Mouse (Mus musculus): Measurements from ENCODE around the gene Epc2.

Epc2 gene

GRCm38 (mm10) chr2:49471641-49472355, 20.5 kb downstream of the Epc2 start:
- no peak for DNase-seq (ENCODE audit: low spot score in 2 of 2)

GRCm38 (mm10) chr2:49472443-49472842, 21.2 kb downstream of the Epc2 start:
- DNase-seq (ENCODE audit: low spot score in 2 of 2), result no peak

GRCm38 (mm10) chr2:49482146-49482545, 30.9 kb downstream of the Epc2 start:
- no peak for DNase-seq (ENCODE audit: low spot score in 2 of 2)

DNA sequence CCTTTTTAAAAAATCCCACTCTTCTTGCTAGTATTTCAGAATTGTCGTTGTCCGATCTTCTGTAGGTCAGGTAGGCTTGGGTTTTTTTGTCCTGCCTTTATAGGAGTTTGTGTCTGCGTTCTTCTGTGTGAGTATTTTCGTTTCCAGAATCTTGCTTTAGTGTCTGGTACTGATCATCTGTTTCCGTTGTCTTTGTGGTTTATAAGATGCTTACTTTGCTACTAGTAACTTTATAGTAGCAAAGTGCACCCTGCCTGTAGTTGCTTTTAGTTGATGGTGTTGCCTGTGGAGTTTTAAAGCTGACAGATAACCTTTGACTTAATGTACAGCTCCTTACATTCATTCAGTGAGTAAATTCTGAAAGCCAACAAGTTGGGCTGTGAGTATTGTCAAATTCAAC, 32.1 kb downstream of the Epc2 start:
- DNase-seq (ENCODE audit: low spot score in 2 of 2), result no peak

GRCm38 (mm10) chr2:49501435-49501834, 50.1 kb downstream of the Epc2 start:
- no peak for DNase-seq (ENCODE audit: low spot score in 2 of 2)

DNA sequence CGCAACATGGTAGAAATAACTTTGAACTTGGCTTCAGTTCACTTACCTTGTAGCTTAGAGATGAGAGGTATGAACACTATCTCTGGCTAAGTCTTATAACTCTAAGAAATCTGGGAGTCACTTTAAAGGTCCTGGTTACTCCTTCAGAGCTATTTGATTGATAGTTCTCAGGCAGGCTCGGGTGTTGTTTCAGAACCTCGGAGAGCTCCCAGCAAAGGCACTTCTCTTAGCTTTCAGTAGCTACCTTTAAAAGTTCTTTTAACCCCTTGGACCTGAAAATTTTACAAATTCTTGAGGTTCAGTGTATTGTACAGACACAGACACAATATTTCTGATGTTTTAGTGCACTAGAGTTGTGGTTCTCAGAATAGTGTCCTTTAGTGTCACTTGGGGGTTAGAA, 52.3 kb downstream of the Epc2 start:
- peak in 1 of 2 experiments; percentile 55 for DNase-seq (ENCODE audit: low spot score in 2 of 2)

- peak in 1 of 2 experiments; percentile 16 for DNase-seq (ENCODE audit: low spot score in 2 of 2)
Observed at GRCm38 (mm10) chr2:49505151-49505550, 53.9 kb downstream of the Epc2 start.

DNA sequence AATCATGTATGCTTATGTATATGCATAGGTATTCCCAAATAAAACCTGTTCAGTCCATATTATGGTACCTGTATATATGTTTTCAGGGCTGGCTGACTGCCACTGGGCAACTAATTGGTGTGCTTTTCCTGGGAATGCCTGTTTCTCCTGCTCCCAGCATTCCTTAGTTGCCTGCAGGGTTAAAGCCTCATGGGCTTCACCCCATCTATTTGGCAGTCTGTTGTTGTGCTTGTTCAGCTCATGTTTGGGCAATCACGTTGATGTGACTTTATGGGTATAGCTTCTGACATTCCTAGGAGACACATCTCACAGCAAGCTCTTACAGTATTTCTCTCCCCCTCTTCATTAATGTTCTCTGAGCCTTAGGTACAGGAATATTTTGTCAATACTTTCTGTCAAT, 59.5 kb downstream of the Epc2 start:
- DNase-seq (ENCODE audit: low spot score in 2 of 2), result no peak

- DNase-seq (ENCODE audit: low spot score in 2 of 2), result no peak
Observed at GRCm38 (mm10) chr2:49516011-49516410, 64.7 kb downstream of the Epc2 start.

GRCm38 (mm10) chr2:49520409-49520808, 69.1 kb downstream of the Epc2 start:
- DNase-seq (ENCODE audit: low spot score in 2 of 2), result no peak

DNA sequence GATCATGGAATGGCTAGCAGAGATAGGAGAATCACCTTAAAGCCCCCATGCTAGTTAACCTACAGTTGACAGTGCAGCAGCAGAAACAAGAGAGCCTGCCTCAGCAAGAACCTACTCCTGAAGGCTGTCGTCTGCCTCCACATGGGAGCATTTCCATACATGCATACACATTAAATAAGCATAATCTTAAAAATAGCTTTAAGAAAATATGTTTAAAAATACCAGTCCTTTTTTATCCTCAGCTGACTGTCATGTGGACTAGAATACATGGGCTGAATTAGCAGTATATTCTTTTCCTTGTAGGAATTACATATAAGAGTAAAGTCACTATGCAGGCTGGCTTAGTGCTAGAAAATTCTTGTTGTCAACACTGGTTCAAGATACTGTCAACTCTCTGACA, 69.7 kb downstream of the Epc2 start:
- DNase-seq (ENCODE audit: low spot score in 2 of 2), result no peak

- no peak for DNase-seq (ENCODE audit: low spot score in 2 of 2)
Observed at GRCm38 (mm10) chr2:49521564-49521963, 70.3 kb downstream of the Epc2 start.

DNA sequence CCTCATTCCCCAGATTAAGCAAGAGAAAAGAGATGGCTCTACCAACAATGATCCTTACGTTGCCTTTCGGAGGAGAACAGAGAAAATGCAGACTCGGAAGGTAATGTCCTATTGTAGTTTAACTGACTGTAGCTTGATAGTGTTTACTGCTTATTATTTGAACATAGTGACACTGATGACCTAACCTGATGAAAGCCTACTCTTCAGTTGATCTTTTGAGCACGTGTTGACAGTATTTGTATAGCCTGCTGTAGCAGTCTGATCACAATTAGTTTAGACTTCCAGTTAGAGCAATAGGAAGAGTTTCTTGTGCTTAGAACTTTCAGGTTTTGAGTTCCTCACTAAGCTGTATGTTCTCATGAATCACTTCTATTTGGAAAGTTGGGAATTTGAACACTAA, 71.3 kb downstream of the Epc2 start:
- no peak for DNase-seq (ENCODE audit: low spot score in 2 of 2)

GRCm38 (mm10) chr2:49537147-49537546, 85.9 kb downstream of the Epc2 start:
- no peak for DNase-seq (ENCODE audit: low spot score in 2 of 2)

- DNase-seq (ENCODE audit: low spot score in 2 of 2), result no peak
Observed at GRCm38 (mm10) chr2:49538056-49538455, 86.8 kb downstream of the Epc2 start.

DNA sequence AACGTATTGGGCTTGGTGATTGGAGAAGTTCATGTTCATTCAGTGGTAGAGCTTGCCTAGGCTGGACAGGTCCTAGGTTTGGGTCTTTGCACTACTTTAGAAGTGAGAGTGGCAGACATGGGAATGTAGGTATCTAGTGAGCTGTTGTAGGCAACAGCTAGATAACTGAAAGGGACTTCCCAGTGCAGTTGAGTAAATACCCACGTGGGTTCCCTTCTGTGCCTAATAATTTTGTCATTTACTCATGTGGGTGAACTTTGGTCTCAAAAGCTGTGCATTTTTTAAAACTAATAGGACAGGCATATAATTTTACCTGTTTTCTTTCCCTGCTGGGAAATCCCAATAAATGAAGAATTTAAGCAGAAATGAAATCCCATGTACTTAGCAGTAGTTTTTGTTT, 88.5 kb downstream of the Epc2 start:
- DNase-seq (ENCODE audit: low spot score in 2 of 2), result no peak

- no peak for DNase-seq (ENCODE audit: low spot score in 2 of 2)
Observed at GRCm38 (mm10) chr2:49547813-49548212, 96.5 kb downstream of the Epc2 start.

DNA sequence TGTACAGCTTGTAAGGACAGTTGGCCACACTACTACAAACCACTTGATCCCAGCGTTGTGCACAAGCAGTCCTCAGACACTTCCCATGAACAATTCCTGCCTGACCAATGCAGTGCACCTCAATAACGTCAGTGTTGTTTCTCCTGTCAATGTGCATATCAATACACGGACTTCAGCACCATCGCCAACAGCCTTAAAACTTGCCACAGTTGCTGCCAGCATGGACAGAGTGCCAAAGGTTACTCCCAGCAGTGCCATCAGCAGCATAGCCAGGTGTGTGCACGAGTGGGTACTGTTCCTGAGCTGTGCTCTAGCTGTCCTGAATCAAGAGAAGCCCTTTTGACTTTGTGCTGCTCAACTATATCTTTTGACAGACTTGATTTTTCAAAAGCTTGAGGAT, 97.2 kb downstream of the Epc2 start:
- DNase-seq (ENCODE audit: low spot score in 2 of 2), result no peak

- DNase-seq (ENCODE audit: low spot score in 2 of 2), result no peak
Observed at GRCm38 (mm10) chr2:49553096-49553495, 101.8 kb downstream of the Epc2 start.

GRCm38 (mm10) chr2:49557339-49557738, 106.1 kb downstream of the Epc2 start:
- DNase-seq (ENCODE audit: low spot score in 2 of 2), result no peak

DNA sequence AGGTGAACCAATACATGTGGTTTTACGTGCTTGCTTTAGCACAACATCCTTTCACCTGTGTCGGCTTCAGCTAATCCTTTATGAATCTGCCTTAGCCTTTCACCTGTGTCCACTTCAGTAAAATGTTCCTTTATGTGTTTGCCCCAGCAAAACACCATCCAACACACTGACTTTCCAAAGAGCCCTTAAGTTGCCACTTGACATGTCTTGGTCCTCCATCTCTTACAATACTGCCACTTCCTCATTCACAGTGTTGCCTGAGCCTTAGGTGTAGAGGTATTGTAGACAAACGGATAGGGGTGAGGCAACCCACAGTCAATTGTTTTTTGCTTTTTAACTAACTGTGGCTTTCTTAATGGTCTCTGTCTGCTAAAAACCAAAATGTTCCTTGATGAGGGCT, 107.1 kb downstream of the Epc2 start:
- DNase-seq (ENCODE audit: low spot score in 2 of 2), result no peak

DNA sequence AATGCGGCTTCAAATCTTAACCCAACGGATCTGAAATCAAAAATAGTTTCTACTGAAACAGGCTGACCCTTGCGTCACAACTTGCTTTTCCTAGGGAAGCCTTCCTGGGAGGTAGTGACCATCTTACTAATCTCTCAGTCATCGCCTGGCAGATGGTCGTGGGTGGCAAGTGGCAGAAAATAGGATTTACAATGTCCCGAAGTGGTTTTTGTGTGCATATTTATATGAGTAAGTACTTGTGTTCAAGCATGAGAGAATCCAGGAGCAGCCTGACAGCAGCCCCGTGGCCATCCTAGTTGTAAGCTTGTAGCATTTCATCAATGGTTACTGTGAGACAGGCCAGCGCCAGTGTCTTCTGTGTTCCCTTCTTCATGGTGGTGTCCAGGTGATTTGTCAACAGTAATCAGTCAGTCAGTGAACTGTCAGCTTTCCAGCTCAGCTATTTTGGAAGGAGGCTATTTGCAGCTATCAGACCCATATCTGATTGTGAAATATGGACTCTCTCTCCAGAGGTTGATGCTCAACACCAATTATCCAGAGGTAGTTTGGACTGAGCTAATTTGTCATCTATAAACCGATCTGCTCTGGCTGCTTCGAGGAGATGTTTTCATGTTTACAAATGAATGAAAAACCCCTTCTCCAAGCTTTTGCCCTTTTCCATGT, 111.5 kb downstream of the Epc2 start:
- DNase-seq (ENCODE audit: low spot score in 2 of 2), result no peak
